Mouse (Mus musculus): ENCODE data around the gene Tcp10a. TPM values are rescaled to one million over a fixed set of nuclear protein-coding genes. Genes with fewer than 3 reads are reported as not detected.
"Not testable (repeated sequence)": the region's sequence is repeated elsewhere in the genome, so short reads cannot be mapped to it uniquely, and the experiment has no call there.

Gene Tcp10a
- polyA plus RNA-seq, 1 experiment = 0.57 TPM

GRCm38 (mm10) chr17:7366676-7367374 lies 42.4 kb downstream of the Tcp10a start:
- DNase-seq (ENCODE audit: low read depth) = not testable (repeated sequence)

GRCm38 (mm10) chr17:7369401-7369800 lies 45.0 kb downstream of the Tcp10a start:
- not testable (repeated sequence) for DNase-seq (ENCODE audit: low read depth)

- not testable (repeated sequence) for DNase-seq (ENCODE audit: low read depth)
These were observed 47.4 kb downstream of the Tcp10a start, which contains the start of gene Gm49630 for GRCm38 (mm10) chr17:7371879-7372278. Gene Gm49630 (minus strand): TSS chr17:7371979.

- DNase-seq (ENCODE audit: low read depth) = not testable (repeated sequence)
These were observed 52.7 kb downstream of the Tcp10a start for GRCm38 (mm10) chr17:7376951-7377700.

GRCm38 (mm10) chr17:7377907-7378306 lies 53.5 kb downstream of the Tcp10a start:
- DNase-seq (ENCODE audit: low read depth) = not testable (repeated sequence)

- not testable (repeated sequence) for DNase-seq (ENCODE audit: low read depth)
These were observed 58.3 kb downstream of the Tcp10a start for GRCm38 (mm10) chr17:7382711-7383110.

- DNase-seq (ENCODE audit: low read depth) = not testable (repeated sequence)
These were observed 59.0 kb downstream of the Tcp10a start for GRCm38 (mm10) chr17:7383167-7384143.

- not testable (repeated sequence) for DNase-seq (ENCODE audit: low read depth)
These were observed 60.9 kb downstream of the Tcp10a start, which contains the start of gene Unc93a2 for GRCm38 (mm10) chr17:7385364-7385763. Gene Unc93a2 (minus strand): TSS chr17:7385464.

- not testable (repeated sequence) for DNase-seq (ENCODE audit: low read depth)
These were observed 61.6 kb downstream of the Tcp10a start for GRCm38 (mm10) chr17:7386016-7386415.

- not testable (repeated sequence) for DNase-seq (ENCODE audit: low read depth)
These were observed 64.0 kb downstream of the Tcp10a start for GRCm38 (mm10) chr17:7388341-7388957.

- DNase-seq (ENCODE audit: low read depth) = not testable (repeated sequence)
These were observed 64.5 kb downstream of the Tcp10a start for GRCm38 (mm10) chr17:7388958-7389356.

GRCm38 (mm10) chr17:7389898-7390297 lies 65.5 kb downstream of the Tcp10a start:
- not testable (repeated sequence) for DNase-seq (ENCODE audit: low read depth)

GRCm38 (mm10) chr17:7395116-7395515 lies 70.7 kb downstream of the Tcp10a start:
- DNase-seq (ENCODE audit: low read depth) = not testable (repeated sequence)

Other genes with a start within 250 kb of the Tcp10a start
- 12.3 and 15.0 TPM in 2 replicates for gene Rps6ka2, start 154.5 kb upstream of the Tcp10a start, polyA plus RNA-seq (2012; rRNA removed)
- 0.22 and 0.38 TPM in 2 replicates for gene Ttll2, start 28.1 kb downstream of the Tcp10a start, polyA plus RNA-seq (2012; rRNA removed)
- gene Gm49630, start 47.3 kb downstream of the Tcp10a start, polyA plus RNA-seq (2012; rRNA removed) = 0.48 and 0.78 TPM in 2 replicates
- 2.0 and 3.8 TPM in 2 replicates for gene Unc93a2, start 60.8 kb downstream of the Tcp10a start, polyA plus RNA-seq (2012; rRNA removed)

Data from gonadal fat pad, adult 2 months (tissue).